Mouse (Mus musculus) T-helper 1 cell (primary cell): ENCODE results near the gene Stx5a.

Experiments
- in situ Hi-C: fragments of 300-600 bp; cut with MboI, MseI; formaldehyde crosslinking; loops from one replicate; pipeline ENCODE4 v1.15.1; 2025; ENCODE audit warnings: high pct_unique_total_duplicates

Gene Stx5a

DNA sequence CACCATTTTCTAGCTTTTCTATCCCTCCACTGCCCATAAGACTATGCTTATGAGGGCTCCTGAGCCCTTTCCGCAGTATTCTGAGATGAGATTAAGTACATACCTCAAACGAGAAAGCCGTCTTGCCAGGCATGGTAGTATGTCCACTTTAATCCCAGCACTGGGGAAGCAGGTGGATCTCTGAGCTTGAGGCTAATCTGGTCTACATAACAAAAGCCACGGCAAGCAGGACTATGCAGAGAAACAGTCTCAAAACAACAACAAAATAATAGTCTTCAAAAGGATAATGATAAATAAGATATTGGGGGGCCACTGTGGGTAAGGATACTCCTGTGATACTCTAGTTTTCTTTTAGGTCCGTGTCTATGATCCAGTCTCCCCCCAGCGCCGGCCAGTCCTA is 2.3 kb upstream of the Stx5a start:
- in situ Hi-C loops: loop anchor here (25.0 kb wide), 1 partner anchor 1702 kb away; the partner anchor contains the start of gene Stip1

GRCm38 (mm10) chr19:8739646-8740045 is 1.6 kb upstream of the Stx5a start:
- in situ Hi-C loops: loop anchor here (25.0 kb wide), 1 partner anchor 1702 kb away; the partner anchor contains the start of gene Stip1

- in situ Hi-C loops: loop anchor here (25.0 kb wide), 1 partner anchor 1703 kb away; the partner anchor contains the start of gene Stip1
These were observed 610 bp upstream of the Stx5a start, which contains the start of gene 1700092M07Rik for GRCm38 (mm10) chr19:8740603-8741002. 1700092M07Rik (plus strand) TSS chr19:8740718.

DNA sequence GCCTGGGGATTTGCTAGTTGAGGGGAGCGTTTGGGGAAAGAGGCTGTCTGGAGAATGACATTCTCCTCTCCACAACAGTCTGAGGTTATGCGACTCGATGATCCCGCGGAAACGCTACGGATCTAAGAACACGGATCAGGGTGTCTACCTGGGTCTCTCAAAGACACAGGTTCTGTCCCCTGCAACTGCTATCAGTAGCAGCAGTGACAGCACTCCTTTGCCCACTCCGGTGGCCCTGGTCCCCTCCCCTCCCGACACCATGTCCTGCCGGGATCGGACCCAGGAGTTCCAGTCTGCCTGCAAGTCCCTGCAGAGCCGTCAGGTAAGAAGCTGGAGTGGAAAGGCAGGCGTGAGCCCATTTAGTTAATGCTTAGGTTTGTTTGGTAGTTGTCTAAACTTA is 963 bp downstream of the Stx5a start:
- in situ Hi-C loops: loop anchor here (25.0 kb wide), 1 partner anchor 1705 kb away; the partner anchor contains the start of gene Stip1

DNA sequence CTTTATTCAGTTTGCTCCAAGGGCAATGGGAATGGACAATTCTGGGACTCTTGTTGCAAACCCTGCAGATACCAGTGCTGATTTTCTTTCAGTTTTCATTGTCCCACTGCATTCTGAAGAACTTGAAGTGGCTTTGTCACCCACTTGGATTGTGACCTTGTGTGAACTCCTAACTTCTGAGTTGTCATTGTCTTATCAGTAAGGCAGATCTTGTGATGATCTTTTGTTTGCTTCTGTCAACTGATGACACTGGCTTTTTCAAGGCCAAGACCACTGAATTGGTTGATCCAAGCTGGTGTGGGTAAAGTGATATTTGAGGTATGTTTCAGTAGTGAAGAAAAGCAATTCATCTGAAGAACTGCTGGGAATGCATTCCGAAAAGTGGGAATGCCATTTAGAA is 4.2 kb downstream of the Stx5a start:
- in situ Hi-C loops: loop anchor here (25.0 kb wide), 1 partner anchor 1708 kb away; the partner anchor contains the start of gene Stip1

- in situ Hi-C loops: loop anchor here (25.0 kb wide), 1 partner anchor 1710 kb away; the partner anchor contains the start of gene Stip1
These were observed 6.2 kb downstream of the Stx5a start for GRCm38 (mm10) chr19:8747368-8747767.

- in situ Hi-C loops: loop anchor here (5.0 to 25.0 kb wide), 2 partner anchors 67 to 1982 kb away; partner anchors contain the start of genes Cd5 and Hnrnpul2
These were observed 14.4 kb downstream of the Stx5a start for GRCm38 (mm10) chr19:8755652-8756051.

DNA sequence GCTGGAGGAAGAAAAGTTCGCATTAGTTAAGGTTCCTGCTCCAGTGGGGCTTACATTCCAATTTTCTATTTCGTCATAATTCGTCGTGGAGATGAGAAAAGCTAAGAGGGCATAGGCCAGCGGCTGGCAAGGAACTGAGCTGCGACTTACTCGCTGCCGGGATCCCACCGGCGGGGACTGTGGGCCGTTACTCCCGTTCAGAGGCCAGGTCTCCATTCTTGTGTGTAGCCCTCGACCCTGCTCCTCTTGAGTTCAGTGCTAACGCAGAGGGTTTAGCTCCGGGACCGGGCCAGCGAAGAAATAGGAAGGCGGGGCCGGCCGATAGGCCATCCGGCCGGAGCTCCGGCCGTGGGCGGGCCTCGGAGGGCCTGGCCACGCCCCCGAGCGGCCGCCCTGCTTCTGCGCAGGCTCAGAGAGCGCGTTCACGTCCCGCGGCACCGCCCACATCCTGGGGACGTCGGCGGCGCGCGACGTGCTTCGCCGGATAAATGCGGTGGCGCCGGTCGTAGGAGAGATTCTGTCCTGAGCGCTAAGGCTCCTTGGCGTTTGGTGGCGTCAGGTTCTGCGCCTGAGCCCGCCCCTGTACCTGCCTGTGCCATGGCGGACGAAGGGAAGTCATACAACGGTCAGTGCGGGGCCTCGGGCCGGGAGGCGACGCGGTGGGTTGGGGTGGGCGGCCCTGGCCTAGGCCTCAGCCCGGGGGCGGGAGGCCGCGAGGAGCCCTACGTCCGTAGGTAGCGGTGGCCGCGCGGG is 15.6 kb downstream of the Stx5a start, which contains the start of gene Nxf1:
Nxf1 (plus strand) TSS at position 439 of the 753 bp plus-strand sequence.
- in situ Hi-C loops: loop anchor here (5.0 to 25.0 kb wide), 2 partner anchors 65 to 1980 kb away; partner anchors contain the start of genes Cd5 and Hnrnpul2

GRCm38 (mm10) chr19:8757471-8757998 is 16.3 kb downstream of the Stx5a start:
- in situ Hi-C loops: loop anchor here (5.0 to 25.0 kb wide), 2 partner anchors 65 to 1980 kb away; partner anchors contain the start of genes Cd5 and Hnrnpul2

GRCm38 (mm10) chr19:8758899-8759298 is 17.7 kb downstream of the Stx5a start:
- in situ Hi-C loops: loop anchor here (5.0 to 25.0 kb wide), 2 partner anchors 63 to 1978 kb away; partner anchors contain the start of genes Cd5 and Hnrnpul2

- in situ Hi-C loops: loop anchor here (25.0 kb wide), 1 partner anchor 1977 kb away; the partner anchor contains the start of gene Cd5
These were observed 19.5 kb downstream of the Stx5a start for GRCm38 (mm10) chr19:8760757-8761156.

DNA sequence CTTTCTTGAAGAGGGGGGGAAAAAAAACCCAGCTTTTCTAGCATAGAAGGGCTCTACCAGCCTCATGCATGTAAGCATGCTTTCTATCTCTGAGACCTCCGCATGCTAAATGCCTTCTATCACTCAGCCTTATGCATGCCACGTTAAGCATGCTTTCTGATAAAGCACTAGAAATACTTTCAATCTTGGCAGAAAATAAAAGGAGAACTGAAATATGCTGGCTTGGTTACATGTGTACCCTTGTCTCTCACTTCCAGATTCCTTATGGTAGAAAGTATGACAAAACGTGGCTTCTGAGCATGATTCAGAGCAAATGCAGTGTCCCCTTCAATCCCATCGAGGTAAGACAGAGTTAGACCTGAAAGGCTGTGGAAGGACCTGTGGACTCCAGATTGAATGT is 22.1 kb downstream of the Stx5a start:
- in situ Hi-C loops: loop anchor here (25.0 kb wide), 1 partner anchor 1974 kb away; the partner anchor contains the start of gene Cd5

GRCm38 (mm10) chr19:8765562-8765961 is 24.3 kb downstream of the Stx5a start:
- in situ Hi-C loops: loop anchor here (25.0 kb wide), 1 partner anchor 1972 kb away; the partner anchor contains the start of gene Cd5

DNA sequence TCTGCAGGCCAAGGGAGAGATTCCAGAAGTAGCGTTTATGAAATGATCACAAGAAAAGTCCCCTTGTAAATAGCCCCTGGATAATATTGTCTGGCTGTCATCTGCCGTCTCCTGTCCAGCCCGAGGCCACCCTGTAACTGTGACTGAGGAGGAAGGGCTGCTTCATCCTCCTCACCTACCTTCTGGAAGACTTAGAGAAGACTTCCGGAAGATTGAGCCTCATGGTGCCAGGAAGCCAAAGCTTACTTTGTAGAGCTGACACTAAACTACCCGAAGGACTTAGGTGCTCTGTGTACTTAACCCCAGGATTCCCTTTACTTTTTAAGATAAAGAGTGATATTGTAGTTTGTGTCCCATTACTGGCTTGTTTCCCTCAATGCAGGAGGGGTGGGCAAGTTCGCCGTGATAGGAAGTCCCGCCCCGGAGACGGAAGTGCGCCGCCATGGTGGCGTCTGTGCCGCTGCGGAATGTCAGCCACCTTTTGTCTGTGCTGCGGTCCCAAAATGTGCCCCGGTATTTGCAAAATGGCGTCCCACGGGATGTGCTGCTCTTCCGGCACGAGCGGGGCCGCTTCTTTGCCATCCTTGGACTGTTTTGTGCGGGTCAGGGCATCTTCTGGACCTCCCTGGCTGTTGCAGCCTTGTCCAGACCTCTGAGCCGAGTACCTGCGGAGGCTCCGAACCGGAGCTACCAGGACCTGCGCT is 29.5 kb downstream of the Stx5a start, which contains the start of gene Tmem223:
Tmem223 (plus strand) TSS at position 430 of the 704 bp plus-strand sequence.
- in situ Hi-C loops: loop anchor here (25.0 kb wide), 1 partner anchor 1967 kb away; the partner anchor contains the start of gene Cd5

GRCm38 (mm10) chr19:8772996-8773395 is 31.8 kb downstream of the Stx5a start:
- in situ Hi-C loops: loop anchor here (25.0 kb wide), 1 partner anchor 1964 kb away; the partner anchor contains the start of gene Cd5

DNA sequence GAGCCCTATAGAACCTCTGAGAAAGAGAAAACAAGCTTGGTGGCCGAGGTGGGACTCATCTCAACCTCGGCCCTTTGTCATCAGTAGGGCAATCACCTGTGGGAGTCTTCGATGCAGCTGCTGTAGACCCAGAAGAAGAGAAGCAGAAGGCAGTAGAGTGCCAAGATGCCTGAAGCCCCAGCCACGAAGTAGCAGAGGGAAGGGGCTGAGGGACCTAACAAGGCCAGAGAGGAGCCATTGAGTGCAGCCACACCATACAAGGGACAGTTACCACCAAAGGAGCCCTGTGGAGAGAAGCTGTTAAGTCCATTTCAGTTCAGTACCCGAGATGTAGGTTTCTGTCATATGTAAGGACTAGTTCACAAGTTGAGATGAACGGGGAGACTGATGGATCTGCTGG is 32.2 kb downstream of the Stx5a start:
- in situ Hi-C loops: loop anchor here (25.0 kb wide), 1 partner anchor 1964 kb away; the partner anchor contains the start of gene Cd5

- in situ Hi-C loops: loop anchor here (25.0 kb wide), 1 partner anchor 1963 kb away; the partner anchor contains the start of gene Cd5
These were observed 33.0 kb downstream of the Stx5a start, which contains the start of gene Tmem179b for GRCm38 (mm10) chr19:8774086-8774835. Tmem179b (minus strand) TSS chr19:8774467.

GRCm38 (mm10) chr19:8774951-8775421 is 33.8 kb downstream of the Stx5a start:
- in situ Hi-C loops: loop anchor here (5.0 to 25.0 kb wide), 2 partner anchors 42 to 1962 kb away; partner anchors contain the start of genes Cd5 and Ttc9c

DNA sequence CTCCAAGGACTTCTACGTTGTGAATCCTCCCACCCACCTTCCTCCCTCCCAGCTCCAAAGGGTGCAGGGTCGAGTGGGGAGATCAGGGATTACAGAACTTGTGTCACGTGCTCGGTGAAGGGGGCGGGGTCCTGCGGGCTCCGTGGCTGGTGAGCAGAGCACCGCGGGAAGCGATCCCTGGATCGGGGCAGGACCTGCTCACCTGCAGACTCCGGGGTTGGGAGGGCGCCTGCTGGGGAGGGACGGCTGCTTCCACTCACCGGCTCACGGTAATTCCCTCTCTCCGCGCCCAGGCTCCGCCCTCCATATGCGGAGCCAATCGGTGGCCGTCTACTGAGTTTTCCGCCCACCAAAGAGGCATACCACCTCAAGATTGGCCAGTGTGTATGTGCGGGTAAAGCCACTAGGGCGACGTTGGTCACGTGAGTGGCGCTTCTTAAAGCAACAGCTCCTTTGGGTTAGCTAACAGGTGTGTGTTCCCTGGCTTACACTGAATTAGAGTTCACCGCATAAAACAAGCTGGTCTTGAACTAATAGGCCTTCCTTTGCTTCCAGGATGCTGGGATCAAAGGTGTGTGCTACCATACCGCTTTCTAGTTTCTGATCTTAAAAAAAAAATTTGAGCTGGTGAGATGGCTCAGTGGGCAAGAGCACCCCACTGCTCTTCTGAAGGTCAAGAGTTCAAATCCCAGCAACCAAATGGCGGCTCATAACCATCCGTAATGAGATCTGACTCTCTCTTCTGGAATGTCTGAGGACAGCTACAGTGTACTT is 45.0 kb downstream of the Stx5a start, which contains the start of gene Taf6l:
Taf6l (minus strand) TSS at position 410 of the 774 bp plus-strand sequence.
- in situ Hi-C loops: no loop called here
